Mouse (Mus musculus): ENCODE measurements around the gene Dab1.

Gene Dab1

DNA sequence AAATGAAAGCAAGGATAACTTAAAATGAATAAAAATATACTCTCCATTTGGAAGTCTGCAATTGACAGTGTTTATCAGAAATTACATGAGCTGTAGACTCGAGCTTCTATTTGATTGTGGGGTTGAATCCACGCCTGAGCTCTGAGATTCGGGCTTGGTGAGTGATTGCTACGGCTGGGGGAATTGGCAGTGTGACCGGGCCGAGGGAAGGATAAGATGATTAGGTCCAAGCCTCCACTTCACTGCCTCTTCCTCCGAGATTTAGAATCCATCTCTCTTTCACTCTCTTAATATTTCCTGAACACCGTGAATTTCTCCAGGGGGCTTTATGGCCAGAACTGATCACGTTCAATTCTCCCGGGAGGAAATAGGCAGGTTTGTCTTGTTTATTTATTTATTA lies 452.1 kb downstream of the Dab1 start:
- DNase-seq (ENCODE audit: inconsistent age in 2 of 2, low spot score in 1 of 2): no peak

DNA sequence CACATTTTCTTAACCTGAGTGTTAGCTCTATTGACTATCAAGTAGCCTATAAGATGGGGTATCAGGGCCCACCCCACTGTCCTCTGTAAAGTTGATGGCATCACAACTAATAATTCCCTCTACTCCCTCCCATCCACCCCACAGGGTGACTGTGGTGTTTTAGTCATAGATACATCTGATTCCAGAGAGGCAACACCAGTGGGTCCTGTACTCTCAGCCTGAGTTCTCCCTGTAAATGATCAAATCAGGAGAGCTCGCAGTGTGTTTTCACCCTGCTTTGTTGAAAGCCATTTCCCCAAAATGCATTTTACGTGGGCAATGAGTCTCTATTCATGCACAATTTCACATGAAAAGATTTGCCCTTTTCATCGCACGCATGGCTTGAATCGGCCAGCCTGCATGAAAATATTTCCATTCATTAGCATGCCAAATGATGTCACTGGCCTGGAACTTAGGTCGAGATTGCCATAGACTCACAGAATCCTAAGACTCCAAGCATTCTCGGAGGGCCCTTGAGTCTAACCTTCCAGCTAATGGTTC lies 454.8 kb downstream of the Dab1 start:
- no peak for DNase-seq (ENCODE audit: inconsistent age in 2 of 2, low spot score in 1 of 2)

DNA sequence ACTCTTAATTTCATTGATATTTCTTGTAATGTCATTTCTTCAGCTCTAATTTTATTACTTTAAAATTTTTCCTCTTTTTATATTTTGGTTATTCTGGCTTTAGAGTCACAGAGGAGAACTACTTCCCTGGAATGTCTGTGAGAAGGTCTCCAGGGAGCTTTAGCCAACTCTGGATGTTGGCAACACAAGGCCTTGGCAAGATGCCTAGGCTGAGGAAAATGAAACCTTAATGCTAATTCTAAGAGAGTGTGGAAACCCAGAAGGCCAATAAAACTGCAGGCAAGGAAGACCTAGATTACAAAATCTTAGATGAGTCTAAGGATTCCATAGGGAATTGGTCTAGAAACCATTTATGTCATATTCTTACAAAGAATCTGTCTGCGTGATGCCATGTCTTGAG lies 458.6 kb downstream of the Dab1 start:
- DNase-seq (ENCODE audit: inconsistent age in 2 of 2, low spot score in 1 of 2): peak in 1 of 2 experiments; percentile 79

DNA sequence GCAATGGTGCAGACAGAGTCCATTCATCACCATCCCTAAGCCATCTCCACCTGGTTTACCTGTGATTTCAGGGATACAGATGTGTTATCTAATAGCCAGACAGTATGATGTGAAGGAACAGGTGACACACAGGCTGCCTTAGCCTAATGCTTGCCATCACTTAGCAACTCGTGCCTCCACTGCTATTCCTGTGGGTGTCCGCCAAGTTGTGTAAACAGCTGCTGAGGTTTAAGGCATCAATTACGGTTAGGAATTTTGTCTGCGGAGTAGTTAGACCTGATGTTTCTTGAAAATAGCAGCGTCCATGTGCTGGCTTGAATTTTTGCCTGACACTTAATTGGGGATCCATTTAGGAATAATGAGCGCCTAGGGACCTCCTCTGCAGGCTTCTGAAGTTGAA lies 487.1 kb downstream of the Dab1 start:
- no peak for DNase-seq (ENCODE audit: inconsistent age in 2 of 2, low spot score in 1 of 2)

DNA sequence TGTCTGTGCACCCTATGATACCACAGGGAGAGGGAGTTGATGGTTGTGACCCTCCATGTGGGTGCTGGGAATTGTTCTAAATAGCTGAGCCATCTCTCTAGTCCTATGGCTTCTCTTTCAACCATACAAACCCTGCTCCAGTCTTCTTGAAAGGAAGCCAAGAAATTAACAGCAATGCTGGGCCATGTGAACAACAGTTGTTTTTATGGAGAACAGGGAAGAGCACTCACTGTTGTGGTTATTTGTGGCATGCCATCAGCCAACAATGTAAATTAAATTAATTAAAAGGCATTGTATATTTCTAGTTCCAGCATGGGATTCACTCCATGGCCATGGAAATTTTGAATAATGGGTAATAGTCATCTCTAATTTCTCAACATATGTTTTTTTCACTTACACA lies 492.5 kb downstream of the Dab1 start:
- no peak for DNase-seq (ENCODE audit: inconsistent age in 2 of 2, low spot score in 1 of 2)

DNA sequence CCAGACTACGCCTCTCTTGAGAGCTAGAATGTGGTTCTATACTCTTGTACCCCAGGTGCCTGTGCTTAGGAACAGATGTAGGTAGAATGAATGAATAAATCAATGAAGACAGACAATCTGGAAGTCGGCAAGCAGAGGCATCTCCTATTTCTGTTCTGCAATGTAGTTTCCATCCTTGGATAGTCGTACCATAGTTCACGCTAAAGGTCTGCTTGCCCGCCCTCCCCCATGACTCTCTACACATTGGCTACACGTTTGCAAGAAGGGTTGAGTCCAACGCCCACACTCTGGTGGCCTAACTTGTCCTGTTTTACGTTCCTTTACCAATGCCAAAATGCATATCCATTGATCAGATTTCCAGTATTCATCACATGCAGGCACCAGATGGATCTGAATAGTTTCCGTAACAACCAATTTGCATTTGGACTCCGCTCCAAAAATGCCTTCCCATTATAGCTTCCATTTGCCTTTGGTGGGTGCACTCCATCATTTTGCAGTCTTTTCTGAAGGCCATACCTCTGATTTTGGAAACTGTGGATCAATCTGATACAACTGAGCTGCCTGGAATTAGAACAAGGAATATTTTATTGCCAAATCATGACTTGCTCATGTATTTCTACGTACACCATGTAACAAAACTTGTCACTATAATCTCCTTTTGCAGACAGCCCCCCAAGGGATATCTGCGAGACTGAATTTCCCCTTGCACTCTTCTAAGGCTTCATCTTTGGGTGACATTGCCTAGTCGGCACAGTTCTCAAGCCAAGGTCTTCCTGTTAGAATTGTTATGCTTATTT lies 494.2 kb downstream of the Dab1 start:
- DNase-seq (ENCODE audit: inconsistent age in 2 of 2, low spot score in 1 of 2): no peak

DNA sequence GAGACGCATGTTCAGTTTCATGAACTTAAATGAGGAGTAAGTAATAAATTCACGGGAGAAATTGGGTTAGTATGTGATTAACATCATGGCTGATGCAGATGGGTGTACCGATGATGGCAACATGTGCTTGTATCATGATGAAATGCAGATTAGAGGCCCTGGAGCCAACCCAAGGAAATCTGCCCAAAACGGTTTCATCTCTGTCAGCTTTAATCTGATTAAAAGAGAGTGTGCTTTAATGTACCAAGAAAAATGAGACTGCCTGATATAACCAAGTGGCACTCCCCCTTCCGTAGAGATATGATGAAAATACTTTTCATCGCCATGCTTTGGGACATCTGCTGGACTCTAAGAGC lies 494.8 kb downstream of the Dab1 start:
- DNase-seq (ENCODE audit: inconsistent age in 2 of 2, low spot score in 1 of 2): no peak

DNA sequence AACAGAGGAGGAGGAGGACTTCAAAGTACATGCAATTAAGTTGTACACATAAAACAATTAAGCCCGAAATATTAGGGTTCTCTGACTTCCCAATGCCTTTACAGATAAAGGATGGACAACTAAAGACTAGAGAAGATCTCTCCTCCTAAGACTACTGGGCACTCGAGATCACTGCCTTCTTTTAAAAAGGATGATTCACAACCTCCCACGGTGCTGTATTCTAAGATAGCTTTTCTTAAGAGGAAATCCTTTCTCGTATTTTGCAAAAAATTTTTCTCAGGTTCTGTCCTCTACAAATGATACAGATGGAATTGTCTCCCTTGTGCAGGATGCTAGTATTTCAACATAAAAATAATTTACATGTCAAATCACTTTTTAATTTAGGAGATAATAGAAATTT lies 500.9 kb downstream of the Dab1 start:
- DNase-seq (ENCODE audit: inconsistent age in 2 of 2, low spot score in 1 of 2): no peak

DNA sequence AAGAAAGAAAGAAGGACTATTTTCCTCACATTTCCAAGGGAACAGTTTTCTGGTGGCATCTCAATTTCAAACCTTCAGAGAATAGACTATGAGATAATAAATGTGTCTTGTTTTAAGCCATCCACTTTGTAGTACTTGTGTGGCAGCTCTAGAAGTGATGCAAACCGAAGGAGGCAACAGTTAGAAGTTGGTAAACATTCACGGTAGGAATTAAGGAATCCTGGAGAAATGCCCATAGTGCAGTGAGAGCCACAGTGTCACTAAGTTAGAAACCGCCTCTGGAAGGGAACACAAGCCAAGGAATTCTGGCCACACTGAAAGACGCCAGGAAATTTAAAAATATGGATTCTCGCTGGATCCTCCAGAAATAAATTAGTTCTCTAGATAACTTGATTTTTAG lies 502.8 kb downstream of the Dab1 start:
- DNase-seq (ENCODE audit: inconsistent age in 2 of 2, low spot score in 1 of 2): no peak

DNA sequence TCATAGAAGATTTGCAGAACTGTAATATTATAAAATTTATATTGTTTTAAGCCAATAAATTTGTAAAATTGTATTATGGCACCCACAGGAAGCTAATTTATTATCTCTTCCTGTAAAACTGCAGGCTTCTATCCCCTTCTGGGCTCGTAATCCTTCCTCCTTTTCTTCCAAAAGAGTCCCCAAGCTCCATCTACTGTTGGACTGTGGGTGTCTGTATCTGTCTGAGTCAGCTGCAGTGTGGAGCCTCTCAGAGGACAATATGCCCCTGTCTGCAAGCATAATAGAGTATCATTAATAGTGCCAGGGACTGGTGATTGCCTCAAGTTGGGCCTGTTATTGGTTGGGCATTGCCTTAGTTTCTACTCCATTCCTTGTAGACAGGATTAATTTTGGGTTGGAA lies 503.2 kb downstream of the Dab1 start:
- DNase-seq (ENCODE audit: inconsistent age in 2 of 2, low spot score in 1 of 2): no peak

DNA sequence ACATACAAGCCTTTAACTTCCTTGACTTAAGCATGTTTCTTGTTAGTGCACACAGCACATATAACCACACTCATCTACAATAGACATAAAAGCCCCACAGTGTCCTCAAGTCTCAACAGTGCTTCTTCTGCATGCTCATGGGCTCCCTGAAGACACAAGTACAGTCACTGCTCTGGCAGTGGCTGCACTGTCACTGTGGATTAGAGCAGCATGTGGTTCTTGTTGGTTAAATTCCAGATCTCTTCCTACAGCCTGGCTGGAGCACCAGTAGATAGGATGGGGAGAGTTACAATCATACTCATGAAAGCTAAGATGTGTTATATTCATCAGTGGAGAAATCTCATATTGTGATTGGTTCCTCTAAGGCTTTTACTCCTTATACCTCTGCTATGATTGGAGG lies 534.5 kb downstream of the Dab1 start:
- DNase-seq (ENCODE audit: inconsistent age in 2 of 2, low spot score in 1 of 2): no peak

DNA sequence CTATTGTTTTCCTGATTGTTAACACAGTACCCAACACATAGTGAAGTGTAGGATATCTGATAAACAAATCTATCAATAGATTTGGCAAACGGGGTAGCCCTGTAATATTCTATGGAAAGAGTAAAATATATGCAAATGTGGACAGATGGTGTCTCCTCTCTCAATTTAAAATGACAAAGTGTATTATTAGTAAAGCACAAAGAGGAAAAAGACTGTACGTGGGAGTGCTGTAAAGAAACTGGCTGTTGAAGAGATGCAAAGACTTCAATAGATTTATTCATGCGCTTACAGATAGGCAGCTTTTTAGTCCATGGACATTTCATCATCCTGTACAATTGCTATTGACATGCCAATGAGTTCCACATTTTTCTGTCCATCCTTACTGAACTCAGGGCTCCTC lies 558.9 kb downstream of the Dab1 start:
- no peak for DNase-seq (ENCODE audit: inconsistent age in 2 of 2, low spot score in 1 of 2)

DNA sequence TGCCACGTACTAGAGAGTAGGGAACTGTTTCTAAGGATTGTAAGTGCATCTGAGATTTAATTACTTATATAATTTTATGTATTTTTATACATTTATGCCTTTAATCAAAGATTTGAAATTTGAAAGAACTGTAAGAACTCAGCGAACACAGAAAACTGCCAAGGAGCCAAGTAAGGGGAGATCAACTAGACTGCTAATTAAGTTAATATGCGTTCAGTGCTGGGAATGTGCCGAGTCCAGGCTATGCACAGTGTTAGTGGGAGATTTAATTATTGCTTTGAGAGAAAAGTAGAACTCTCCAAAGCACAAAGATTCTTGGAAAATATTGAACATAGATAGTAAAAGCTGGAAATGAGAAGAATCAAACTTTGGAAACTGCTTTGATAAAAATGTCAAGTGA lies 567.2 kb downstream of the Dab1 start:
- no peak for DNase-seq (ENCODE audit: inconsistent age in 2 of 2, low spot score in 1 of 2)

DNA sequence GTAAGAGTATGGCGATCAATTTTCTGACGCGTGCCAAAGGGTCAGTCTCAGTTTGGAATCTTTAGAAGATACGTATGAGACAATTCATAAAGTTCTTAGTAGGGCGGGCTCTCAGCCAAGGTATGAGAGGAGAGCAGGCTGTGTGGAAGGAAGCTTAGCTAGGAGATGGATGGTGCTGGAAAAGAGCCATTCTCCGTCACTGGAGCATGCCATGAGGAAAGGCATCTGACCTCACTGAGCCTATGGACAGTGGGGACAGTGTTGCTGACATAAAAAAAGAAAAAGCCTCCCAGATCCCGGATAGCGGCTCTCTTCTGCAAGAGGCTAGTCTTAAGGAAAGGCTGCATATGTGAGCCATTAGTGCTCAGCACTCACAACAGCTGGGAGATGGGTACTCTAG lies 579.5 kb downstream of the Dab1 start:
- no peak for DNase-seq (ENCODE audit: inconsistent age in 2 of 2, low spot score in 1 of 2)

DNA sequence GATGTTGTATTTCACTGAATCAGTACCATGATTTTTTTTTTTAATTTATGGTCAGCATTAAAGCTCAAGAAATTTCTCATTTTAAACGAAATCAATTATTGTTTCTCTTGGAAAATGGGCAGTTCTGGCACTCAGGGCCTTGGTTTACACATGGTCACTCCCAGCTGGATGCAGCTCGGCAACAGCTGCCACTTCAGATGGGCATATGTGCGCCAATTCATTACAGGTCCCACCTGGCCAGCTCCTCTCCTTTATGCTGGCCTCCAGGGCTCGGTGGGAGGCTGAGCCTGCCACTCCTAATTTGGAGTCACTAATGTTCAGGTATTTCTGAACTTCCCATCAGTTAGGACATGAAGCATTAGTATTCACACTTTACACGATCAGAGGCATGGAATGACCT lies 582.5 kb downstream of the Dab1 start:
- no peak for DNase-seq (ENCODE audit: inconsistent age in 2 of 2, low spot score in 1 of 2)

DNA sequence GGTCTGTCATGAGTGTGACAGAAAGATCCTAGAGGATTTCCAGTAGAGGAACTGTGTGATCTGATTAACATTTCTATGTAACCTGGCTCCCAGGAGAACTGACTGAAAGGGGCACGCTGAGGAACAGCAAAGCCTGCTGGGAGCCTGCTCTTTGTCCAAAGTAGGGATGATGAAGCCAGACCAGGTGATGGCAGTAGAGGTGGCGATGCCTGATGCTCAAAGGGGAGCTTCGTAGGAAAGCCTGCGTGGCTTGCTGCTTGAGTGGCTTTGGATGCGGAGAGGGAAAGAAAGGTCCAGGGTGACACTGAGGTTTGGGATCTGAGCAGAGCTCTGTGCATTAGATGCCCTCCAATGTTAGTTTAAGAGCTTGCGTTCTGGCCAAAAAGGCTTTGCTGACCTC lies 584.9 kb downstream of the Dab1 start:
- DNase-seq (ENCODE audit: inconsistent age in 2 of 2, low spot score in 1 of 2): no peak

DNA sequence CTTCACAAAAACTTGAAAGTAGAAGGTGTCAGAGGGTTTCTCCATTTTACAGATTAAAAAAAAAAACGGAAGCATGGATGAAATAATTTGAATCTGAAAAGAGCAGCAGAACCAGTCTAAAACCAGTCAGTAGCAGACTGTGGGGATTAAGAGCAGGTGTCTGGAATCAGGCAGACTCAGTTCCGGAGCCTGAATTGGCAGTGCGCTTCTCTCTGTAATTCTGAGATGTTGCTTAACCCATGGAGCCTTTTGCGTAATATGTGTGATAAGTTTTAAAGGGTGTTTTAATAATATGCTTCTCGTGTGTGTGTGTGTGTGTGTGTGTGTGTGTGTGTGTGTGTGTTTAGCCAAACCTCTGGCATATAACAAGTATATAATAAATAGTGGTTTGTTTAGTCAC lies 587.5 kb downstream of the Dab1 start:
- DNase-seq (ENCODE audit: inconsistent age in 2 of 2, low spot score in 1 of 2): no peak

DNA sequence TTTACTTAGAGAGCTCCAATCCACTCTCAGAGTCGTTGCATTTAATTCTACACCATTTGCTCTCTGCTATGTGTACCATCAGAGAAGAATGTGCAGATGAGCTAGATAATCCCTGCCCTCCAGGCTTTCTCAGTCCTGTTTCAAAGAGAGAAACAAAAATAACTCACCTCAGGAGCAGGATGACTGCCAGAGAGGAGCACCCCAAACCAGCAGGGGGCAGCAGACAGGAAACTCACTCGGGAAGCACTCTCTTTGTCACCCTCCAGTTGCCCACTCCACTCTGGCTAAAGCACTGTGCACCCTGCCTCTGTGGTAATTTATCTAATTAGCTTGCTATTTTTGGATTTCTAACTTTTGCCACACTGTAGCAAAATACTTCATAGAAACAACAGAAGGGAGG lies 589.9 kb downstream of the Dab1 start:
- DNase-seq (ENCODE audit: inconsistent age in 2 of 2, low spot score in 1 of 2): peak; percentile 17 to 55

DNA sequence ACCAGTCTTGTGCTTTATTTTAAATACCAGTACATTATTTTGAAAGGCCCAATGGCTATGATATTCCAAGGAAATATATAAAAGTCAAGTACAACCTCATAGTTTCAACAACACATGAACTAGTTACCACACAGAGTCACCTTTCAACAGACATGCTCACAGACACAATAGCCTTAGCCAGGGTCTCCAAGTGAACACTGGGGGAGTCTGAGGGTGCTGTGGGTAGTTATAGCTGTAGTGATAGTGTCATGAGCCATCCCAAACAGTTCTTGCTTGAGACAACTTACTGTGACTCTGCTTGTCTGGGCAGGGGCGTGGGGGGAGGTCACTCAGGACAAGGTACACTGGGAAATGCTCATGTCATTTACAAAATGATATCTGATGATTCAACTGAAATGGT lies 591.6 kb downstream of the Dab1 start:
- no peak for DNase-seq (ENCODE audit: inconsistent age in 2 of 2, low spot score in 1 of 2)

DNA sequence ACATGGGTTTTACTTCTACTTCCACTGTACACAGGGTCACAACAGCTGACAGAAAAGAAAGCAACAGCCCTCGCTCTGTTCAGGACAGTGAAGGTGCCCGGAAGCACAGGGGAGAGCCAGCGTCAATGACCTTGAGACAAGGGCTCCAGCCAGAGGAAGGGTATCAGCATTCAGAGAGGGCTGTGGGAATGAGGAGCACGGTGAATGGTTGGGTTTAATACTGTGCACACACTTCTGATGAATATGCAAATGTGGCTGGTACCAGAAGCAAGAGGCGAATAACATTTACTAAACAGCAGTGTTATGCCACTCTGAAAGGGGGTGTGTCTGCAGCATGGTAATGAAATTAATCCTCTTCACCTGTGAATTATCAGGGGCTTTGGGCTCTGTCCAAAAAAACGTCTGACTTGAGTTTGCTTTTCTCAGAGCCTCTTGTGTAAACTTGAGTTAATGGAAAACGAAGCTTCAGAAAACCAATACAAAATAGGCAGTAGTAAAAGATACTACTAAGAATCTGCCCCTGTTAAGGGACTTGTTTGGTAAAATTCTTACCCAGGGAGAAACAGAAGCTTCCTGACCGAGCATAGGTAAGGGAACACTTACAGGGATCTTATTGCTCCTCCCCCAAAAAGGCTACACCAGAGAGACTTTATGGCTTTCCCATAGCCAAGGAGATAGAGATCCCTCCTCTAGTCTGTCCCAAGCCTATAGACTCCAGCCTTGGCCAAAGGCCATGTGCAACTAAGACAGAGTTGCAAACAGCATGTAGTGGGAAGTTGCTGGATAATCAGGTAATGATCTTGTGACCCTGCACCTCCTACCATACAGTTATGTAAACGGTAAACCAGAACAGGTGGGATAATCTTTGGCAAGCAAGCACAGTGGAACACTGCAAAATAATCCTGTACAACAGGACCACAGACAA lies 592.6 kb downstream of the Dab1 start:
- DNase-seq (ENCODE audit: inconsistent age in 2 of 2, low spot score in 1 of 2): no peak

DNA sequence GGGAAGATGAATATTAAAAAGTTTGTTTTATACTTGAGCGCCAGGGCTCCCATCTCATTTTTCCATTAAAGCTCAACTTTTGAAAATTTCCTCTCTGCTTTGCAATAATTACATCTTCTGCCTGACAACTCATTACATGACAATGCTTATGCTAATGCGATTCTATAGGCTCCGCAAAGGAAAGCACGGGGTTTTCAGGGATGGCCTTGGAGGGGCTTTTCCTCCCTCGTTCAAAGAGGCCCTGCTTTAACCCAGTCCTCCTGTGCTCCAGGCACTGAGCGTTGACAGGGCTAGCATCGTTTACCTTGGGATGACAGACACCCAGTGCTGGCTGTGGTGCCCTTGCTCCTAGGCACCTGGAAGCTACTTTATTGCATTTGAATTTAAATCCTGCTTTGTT lies 595.6 kb downstream of the Dab1 start:
- DNase-seq (ENCODE audit: inconsistent age in 2 of 2, low spot score in 1 of 2): no peak

DNA sequence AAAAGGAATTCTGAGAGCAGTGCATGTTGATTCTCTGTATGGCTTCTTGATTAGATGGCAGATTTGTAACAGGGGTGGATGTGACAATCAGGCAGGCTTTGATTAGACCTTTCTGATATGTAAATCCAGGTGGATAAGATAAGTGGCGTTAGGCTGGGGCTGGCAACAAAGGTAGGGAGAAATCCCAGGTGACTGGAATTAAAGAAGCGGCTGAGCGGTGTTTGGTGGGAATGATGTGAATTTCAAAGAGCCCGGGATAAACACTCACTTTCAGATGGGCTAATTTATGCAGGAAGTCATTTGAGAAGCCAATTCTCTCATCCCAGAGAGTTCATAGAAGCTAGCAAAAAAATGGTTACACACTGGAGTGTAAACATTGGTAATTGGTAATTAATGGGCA lies 598.2 kb downstream of the Dab1 start:
- no peak for DNase-seq (ENCODE audit: inconsistent age in 2 of 2, low spot score in 1 of 2)

All from adrenal gland, adult (tissue).